Mouse (Mus musculus): ENCODE measurements around the gene Trappc12. TPM values are rescaled to one million over a fixed set of nuclear protein-coding genes. Genes with fewer than 3 reads are reported as not detected.

The Trappc12 gene
- polyA plus RNA-seq, 1 experiment from 2014 or later: 27.7 TPM

GRCm38 (mm10) chr12:28732631-28733030 is 17.6 kb downstream of the Trappc12 start:
- H3K36me3 ChIP-seq: peaks cover 53% of the 10 kb centered on the region
- H3K9me3 ChIP-seq (replicated peaks): no peaks in the 10 kb centered on the region
- no peak for ATAC-seq (replicated peaks; ENCODE audit: insufficient number of reproducible peaks, insufficient read depth, low FRiP score, low read depth)
- no peaks in the 10 kb centered on the region for H3K4me1 ChIP-seq (replicated peaks)
- H3K27me3 ChIP-seq: no peaks in the 10 kb centered on the region
- H3K9ac ChIP-seq: no peak overlapping the region
- H3K4me2 ChIP-seq: no peak overlapping the region
- WGBS: 86% methylated on average over 8 of the region's 8 CpGs
- no peak overlapping the region for H3K27ac ChIP-seq
- H3K4me3 ChIP-seq: no peak overlapping the region

DNA sequence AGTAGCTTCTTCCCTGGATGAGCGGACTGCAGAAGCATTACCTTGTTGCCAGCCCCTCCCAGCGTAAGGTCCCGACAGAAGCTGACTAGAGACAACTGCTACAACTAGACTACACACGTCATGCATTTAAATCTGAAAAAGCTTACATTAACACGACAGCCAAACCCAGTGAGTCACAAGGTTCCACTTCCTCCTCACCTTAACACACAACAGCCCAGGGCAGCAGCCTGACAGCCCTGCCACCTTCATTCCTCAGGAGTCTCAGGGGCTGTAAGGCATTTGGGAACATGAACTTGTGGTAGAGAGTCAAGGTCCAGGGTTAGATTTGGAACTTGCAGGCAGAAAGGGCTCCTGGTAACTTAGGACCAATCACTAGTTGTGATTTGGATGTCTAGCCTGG is 23.2 kb downstream of the Trappc12 start:
- H3K9ac ChIP-seq: no peak overlapping the region
- H3K4me1 ChIP-seq (replicated peaks): no peaks in the 10 kb centered on the region
- H3K27me3 ChIP-seq: no peaks in the 10 kb centered on the region
- no peaks in the 10 kb centered on the region for H3K9me3 ChIP-seq (replicated peaks)
- H3K4me2 ChIP-seq: no peak overlapping the region
- H3K36me3 ChIP-seq: peaks cover 19% of the 10 kb centered on the region
- H3K4me3 ChIP-seq: no peak overlapping the region
- ATAC-seq (replicated peaks; ENCODE audit: insufficient number of reproducible peaks, insufficient read depth, low FRiP score, low read depth): no peak
- H3K27ac ChIP-seq: no peak overlapping the region
- 81% methylated on average over 5 of the region's 5 CpGs for WGBS

DNA sequence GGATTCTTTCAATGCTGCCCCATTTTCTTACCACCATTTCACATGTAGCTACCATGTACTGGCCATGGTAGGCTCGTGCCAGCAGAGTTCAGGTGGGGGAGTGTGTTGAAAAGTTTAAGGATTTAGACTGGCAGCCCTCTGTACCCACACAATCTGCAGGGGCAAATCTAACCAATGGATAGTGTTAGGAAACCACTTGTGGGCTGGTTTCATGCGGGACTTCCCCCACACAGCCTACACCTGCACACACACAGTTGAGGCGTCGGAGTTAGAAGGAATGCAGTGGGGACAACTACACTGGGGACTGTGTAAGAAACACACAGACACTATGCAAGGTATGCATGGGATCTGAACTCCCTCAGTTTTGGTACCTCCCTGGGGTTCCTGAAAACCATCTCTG is 24.1 kb downstream of the Trappc12 start:
- no peak for ATAC-seq (replicated peaks; ENCODE audit: insufficient number of reproducible peaks, insufficient read depth, low FRiP score, low read depth)
- Histone ChIP-seq H3K4me1 (replicated peaks) (no peaks in the 10 kb centered on the region), H3K4me2 (no peak overlapping the region), H3K9me3 (replicated peaks) (no peaks in the 10 kb centered on the region), H3K9ac (no peak overlapping the region), H3K27ac (no peak overlapping the region), H3K4me3 (no peak overlapping the region), H3K36me3 (peaks cover 20% of the 10 kb centered on the region), H3K27me3 (no peaks in the 10 kb centered on the region)
- WGBS: 80% methylated on average over 4 of the region's 4 CpGs

DNA sequence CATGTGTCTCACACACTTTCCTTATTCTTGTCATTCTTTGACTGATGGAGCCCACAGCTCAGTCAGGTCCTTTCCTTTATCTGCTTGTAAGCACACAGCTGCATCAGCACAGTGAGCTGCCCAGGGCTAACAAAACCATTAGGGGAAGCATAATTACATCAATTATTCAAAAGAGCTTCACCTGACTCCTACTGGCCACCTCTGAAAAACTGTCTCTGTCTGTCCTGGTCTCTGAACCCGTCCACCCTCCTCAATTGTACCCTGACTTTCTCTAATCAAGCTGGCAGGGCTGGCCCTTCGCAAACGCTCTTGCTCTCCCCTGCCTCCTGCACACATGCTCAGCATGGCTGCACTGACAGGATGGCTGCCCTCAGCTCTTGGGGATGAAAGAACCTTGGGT is 25.9 kb downstream of the Trappc12 start:
- Histone ChIP-seq H3K27me3 (no peaks in the 10 kb centered on the region), H3K27ac (no peak overlapping the region), H3K4me1 (replicated peaks) (no peaks in the 10 kb centered on the region), H3K36me3 (peaks cover 18% of the 10 kb centered on the region; the same call in 1 of the 2 replicates), H3K9ac (no peak overlapping the region), H3K9me3 (replicated peaks) (no peaks in the 10 kb centered on the region), H3K4me3 (no peak overlapping the region), H3K4me2 (no peak overlapping the region)
- ATAC-seq (replicated peaks; ENCODE audit: insufficient number of reproducible peaks, insufficient read depth, low FRiP score, low read depth): no peak
- WGBS: 81% methylated on average over 3 of the region's 3 CpGs

- H3K4me3 ChIP-seq: no peak overlapping the region
- no peak overlapping the region for H3K27ac ChIP-seq
- peaks cover 26% of the 10 kb centered on the region; the same call in 1 of the 2 replicates for H3K36me3 ChIP-seq
- no peak overlapping the region for H3K9ac ChIP-seq
- no peaks in the 10 kb centered on the region for H3K27me3 ChIP-seq
- no peak overlapping the region for H3K4me2 ChIP-seq
- ATAC-seq (replicated peaks; ENCODE audit: insufficient number of reproducible peaks, insufficient read depth, low FRiP score, low read depth): no peak
- 90% methylated on average over 2 of the region's 2 CpGs for WGBS
- H3K9me3 ChIP-seq (replicated peaks): no peaks in the 10 kb centered on the region
- no peaks in the 10 kb centered on the region for H3K4me1 ChIP-seq (replicated peaks)
Measured at GRCm38 (mm10) chr12:28718106-28718505, 32.2 kb downstream of the Trappc12 start.

GRCm38 (mm10) chr12:28717066-28717465 is 33.2 kb downstream of the Trappc12 start:
- no peak overlapping the region for H3K4me3 ChIP-seq
- WGBS: 71% methylated on average over 2 of the region's 2 CpGs
- H3K36me3 ChIP-seq: peaks cover 30% of the 10 kb centered on the region; the same call in 1 of the 2 replicates

DNA sequence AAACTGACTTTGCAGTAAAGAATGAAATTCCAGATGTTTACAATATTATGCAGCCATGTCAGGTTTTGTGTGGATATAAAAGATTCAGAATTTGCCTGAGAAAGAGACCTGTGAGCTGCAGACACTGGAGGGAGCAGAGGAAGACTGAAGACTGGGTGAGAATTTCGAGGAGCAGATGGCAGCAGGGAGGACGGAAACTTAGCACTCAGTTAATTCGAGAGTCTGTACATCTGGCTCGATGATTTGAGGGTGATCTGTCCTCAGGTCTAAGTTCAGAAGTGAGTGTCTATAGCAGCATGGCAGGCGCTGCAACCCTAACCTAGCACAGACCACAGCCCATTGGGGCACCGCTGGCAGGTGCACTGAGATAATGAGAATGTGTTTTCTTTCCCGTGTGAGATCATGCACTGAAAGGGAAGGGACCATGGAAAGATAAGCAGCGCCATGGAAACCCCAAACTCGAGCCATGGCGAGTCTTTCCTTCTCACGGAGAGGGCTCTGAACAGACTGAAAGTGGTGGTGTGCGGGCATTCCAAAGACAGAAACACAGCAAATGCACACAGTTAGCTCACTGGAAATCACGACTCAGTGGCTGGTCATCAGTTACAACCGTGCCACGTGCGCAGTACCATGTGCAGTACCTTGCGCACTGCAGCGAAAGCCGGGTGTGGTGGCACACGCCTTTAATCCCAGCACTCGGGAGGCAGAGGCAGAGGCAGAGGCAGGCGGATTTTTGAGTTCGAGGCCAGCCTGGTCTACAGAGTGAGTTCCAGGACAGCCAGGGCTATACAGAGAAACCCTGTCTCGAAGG is 35.2 kb downstream of the Trappc12 start:
- no peak for ATAC-seq (replicated peaks; ENCODE audit: insufficient number of reproducible peaks, insufficient read depth, low FRiP score, low read depth)
- H3K27me3 ChIP-seq: no peaks in the 10 kb centered on the region
- no peak overlapping the region for H3K4me3 ChIP-seq
- no peak overlapping the region for H3K27ac ChIP-seq
- 79% methylated on average over 24 of the region's 24 CpGs for WGBS
- no peaks in the 10 kb centered on the region for H3K9me3 ChIP-seq (replicated peaks)
- no peak overlapping the region for H3K9ac ChIP-seq
- H3K36me3 ChIP-seq: peaks cover 35% of the 10 kb centered on the region
- no peak overlapping the region for H3K4me2 ChIP-seq
- H3K4me1 ChIP-seq (replicated peaks): no peaks in the 10 kb centered on the region

More at GRCm38 (mm10) chr12:28717066-28717465, 33.2 kb downstream of the Trappc12 start:
- H3K4me2 ChIP-seq: no peak overlapping the region
- H3K27ac ChIP-seq: no peak overlapping the region
- no peak for ATAC-seq (replicated peaks; ENCODE audit: insufficient number of reproducible peaks, insufficient read depth, low FRiP score, low read depth)
- H3K9me3 ChIP-seq (replicated peaks): no peaks in the 10 kb centered on the region
- no peaks in the 10 kb centered on the region for H3K4me1 ChIP-seq (replicated peaks)
- no peak overlapping the region for H3K9ac ChIP-seq
- H3K27me3 ChIP-seq: no peaks in the 10 kb centered on the region

GRCm38 (mm10) chr12:28710566-28711185 is 39.6 kb downstream of the Trappc12 start:
- 77% methylated on average over 22 of the region's 22 CpGs for WGBS
- no peaks in the 10 kb centered on the region for H3K27me3 ChIP-seq
- H3K9me3 ChIP-seq (replicated peaks): no peaks in the 10 kb centered on the region
- H3K4me1 ChIP-seq (replicated peaks): no peaks in the 10 kb centered on the region
- peaks cover 26% of the 10 kb centered on the region for H3K36me3 ChIP-seq
- no peak overlapping the region for H3K27ac ChIP-seq
- H3K9ac ChIP-seq: no peak overlapping the region
- ATAC-seq (replicated peaks; ENCODE audit: insufficient number of reproducible peaks, insufficient read depth, low FRiP score, low read depth): no peak
- H3K4me3 ChIP-seq: no peak overlapping the region
- no peak overlapping the region for H3K4me2 ChIP-seq

GRCm38 (mm10) chr12:28708154-28708553 is 42.1 kb downstream of the Trappc12 start:
- Histone ChIP-seq H3K9me3 (replicated peaks) (no peaks in the 10 kb centered on the region), H3K27ac (no peak overlapping the region), H3K9ac (no peak overlapping the region), H3K36me3 (peaks cover 24% of the 10 kb centered on the region), H3K27me3 (no peaks in the 10 kb centered on the region), H3K4me1 (replicated peaks) (no peaks in the 10 kb centered on the region), H3K4me2 (no peak overlapping the region), H3K4me3 (no peak overlapping the region)
- WGBS: 81% methylated on average over 4 of the region's 4 CpGs
- no peak for ATAC-seq (replicated peaks; ENCODE audit: insufficient number of reproducible peaks, insufficient read depth, low FRiP score, low read depth)

- Histone ChIP-seq H3K27me3 (no peaks in the 10 kb centered on the region), H3K36me3 (peaks cover 3% of the 10 kb centered on the region; the same call in 1 of the 2 replicates), H3K4me3 (no peak overlapping the region), H3K9me3 (replicated peaks) (no peaks in the 10 kb centered on the region), H3K27ac (no peak overlapping the region), H3K9ac (no peak overlapping the region), H3K4me2 (no peak overlapping the region), H3K4me1 (replicated peaks) (peaks cover 12% of the 10 kb centered on the region)
- ATAC-seq (replicated peaks; ENCODE audit: insufficient number of reproducible peaks, insufficient read depth, low FRiP score, low read depth): no peak
- WGBS: 84% methylated on average over 6 of the region's 6 CpGs
Measured at GRCm38 (mm10) chr12:28705204-28705603, 45.1 kb downstream of the Trappc12 start.

DNA sequence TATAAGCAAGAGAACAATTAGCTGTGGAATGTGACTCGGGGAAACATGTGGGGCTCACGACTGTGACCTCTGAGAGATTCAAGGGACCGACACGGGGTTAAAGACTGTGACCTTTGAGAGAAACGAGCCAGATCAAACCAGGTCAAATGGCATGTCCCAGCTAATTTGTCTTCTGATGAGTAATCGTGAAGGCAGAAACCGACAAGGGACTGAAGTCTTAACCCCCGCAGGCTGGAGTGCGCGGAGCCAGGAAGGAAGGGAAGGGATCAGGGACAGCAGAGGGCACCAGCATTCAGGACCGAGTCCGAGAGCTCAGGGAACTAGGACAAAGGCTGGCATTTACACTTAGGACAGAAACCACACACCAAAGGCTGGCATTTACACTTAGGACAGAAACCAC is 45.9 kb downstream of the Trappc12 start:
- no peaks in the 10 kb centered on the region for H3K27me3 ChIP-seq
- H3K27ac ChIP-seq: no peak overlapping the region
- H3K36me3 ChIP-seq: peaks cover 3% of the 10 kb centered on the region; the same call in 1 of the 2 replicates
- no peaks in the 10 kb centered on the region for H3K9me3 ChIP-seq (replicated peaks)
- H3K4me2 ChIP-seq: no peak overlapping the region
- 49% methylated on average over 12 of the region's 12 CpGs for WGBS
- no peak for ATAC-seq (replicated peaks; ENCODE audit: insufficient number of reproducible peaks, insufficient read depth, low FRiP score, low read depth)
- no peak overlapping the region for H3K4me3 ChIP-seq
- peaks cover 17% of the 10 kb centered on the region for H3K4me1 ChIP-seq (replicated peaks)
- H3K9ac ChIP-seq: no peak overlapping the region

All from heart, embryonic 15.5 days (tissue).